Mouse (Mus musculus) spleen, postnatal 4 days (tissue): ENCODE measurements around the gene Rgs2.

Source experiments
- DNase-seq, 2 experiments: peaks; one replicate each; pipeline ENCODE4 v3.0.0; 2022; ENCODE audit warnings: low spot score in 2 of 2

Gene Rgs2

GRCm38 (mm10) chr1:143984988-143985625 is 18.9 kb downstream of the Rgs2 start:
- DNase-seq = no peak

DNA sequence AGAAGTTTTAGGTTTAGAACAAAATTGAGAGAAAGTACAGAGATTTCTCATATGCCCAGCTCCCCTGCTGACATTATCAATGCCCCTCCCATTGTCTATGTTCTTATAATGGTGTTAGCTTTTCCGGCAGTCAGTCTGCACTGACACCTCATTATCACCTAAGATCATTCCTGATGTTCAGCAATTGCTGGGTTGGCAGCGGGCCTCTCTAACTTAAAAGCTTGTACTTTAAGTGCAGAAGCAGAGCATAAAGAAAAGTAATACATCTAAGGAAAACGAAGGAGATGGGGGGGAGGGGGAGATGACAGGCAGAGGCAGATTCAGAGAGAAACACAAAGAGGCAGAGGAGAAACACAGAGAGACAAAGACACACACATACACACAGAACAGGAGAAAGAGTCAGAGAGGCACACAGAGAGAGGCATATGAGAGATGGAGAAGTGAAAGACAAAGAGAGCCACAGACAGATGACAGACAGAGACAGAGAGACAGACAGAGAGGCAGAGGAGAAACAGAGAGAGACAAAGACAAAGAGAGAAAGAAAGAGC is 21.1 kb downstream of the Rgs2 start:
- no peak for DNase-seq

DNA sequence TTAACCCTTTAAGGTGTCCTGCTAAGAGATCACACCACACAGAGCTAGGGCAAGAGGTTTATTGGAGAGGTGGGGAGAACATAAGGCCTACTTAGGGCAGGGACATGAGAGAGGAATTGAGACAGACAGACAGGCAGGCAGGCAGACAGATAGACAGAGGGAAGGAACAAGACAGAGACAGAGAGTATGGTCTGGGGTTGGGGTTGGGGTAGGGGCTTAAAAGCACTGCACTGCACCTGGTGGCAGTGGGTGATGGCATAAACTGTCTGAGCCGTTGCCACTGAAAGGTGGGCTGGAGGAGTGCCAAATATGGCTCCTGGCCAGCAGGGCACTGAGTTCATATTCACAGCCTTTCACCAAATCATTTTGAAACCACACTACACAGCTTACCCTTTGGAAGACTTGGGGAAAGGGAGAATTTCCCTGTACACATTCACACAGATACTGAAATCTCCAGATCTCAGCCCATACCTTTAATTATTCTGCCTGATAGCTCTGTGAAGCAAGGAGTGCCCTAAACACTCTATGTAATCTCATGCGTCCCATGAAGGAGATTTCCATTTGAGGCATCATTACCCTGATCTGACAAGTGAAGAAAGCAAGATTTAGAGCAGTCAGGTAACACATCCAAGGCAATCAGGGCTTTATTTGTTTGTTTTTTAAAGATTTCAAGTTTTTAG is 21.7 kb downstream of the Rgs2 start:
- DNase-seq = no peak

DNA sequence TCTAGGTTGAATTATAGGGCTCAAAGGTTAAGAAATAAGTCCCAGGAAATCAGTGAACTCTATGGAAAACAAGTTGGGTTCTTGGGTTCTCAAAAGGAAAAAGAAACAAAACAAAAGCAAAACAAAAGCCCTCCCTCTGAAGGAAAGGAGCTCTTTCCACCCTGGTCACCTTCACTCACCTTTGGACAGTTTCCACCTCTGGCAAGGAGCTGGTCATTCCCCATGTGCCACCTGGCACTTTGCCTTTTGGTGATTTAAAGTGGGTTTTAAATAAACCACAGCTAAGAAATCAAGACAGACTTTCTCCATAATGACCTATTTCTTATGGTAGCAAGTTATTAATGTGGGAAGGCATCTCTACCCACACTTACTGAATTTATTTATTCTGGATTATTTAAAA is 23.1 kb downstream of the Rgs2 start:
- no peak for DNase-seq

GRCm38 (mm10) chr1:143974637-143975036 is 29.3 kb downstream of the Rgs2 start:
- DNase-seq = no peak

DNA sequence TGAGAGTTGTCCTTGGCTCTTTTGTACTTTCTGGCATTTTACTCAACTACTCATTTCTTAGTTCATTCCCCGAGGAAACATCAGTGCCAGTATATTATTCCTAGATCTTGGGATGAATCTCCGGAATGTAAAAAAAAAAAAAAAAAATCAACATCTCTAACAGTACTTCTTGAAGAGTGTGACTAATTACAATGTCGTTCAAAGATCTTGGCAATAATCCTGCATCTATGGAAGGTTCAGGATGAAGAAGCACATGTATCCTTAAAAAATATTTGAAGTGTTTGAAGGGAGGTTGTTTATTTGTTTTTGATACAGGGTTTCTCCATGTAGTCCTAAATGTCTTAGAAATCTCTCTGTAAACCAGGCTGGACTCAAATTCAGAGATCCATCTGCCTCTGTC is 41.7 kb downstream of the Rgs2 start:
- peak in 1 of 2 experiments; percentile 3 for DNase-seq

- peak in 1 of 2 experiments; percentile 44 for DNase-seq
Observed at GRCm38 (mm10) chr1:143960340-143960739, 43.6 kb downstream of the Rgs2 start.

GRCm38 (mm10) chr1:143956090-143956489 is 47.9 kb downstream of the Rgs2 start:
- DNase-seq = peak in 1 of 2 experiments; percentile 44

- no peak for DNase-seq
Observed at GRCm38 (mm10) chr1:143952841-143953240, 51.1 kb downstream of the Rgs2 start.
